Mouse (Mus musculus) MEL (cell line): ENCODE data around the gene Kat6b.

Experiments used
- CHD2 ChIP-seq: IDR thresholded peaks from 2 replicates; pipeline ENCODE4 v1.6.1; 2011; ENCODE audit warnings: low read length, improper control_type of control experiment
- CTCF ChIP-seq, 3 experiments: IDR thresholded peaks in 2 of 3; conservative IDR thresholded peaks in 1 of 3; 2 replicates each; pipeline ENCODE4 v1.5.1; 2011 to 2012; ENCODE audit warnings: low read length in 3 of 3, low read depth in 2 of 3, mild to moderate bottlenecking in 2 of 3, improper control_type of control experiment in 1 of 3, inconsistent platforms in 1 of 3, mixed read lengths in 1 of 3, moderate library complexity in 1 of 3; ENCODE audit not compliant: control insufficient read depth in 1 of 3, insufficient read depth in 1 of 3, poor library complexity in 1 of 3, severe bottlenecking in 1 of 3
- HCFC1 ChIP-seq: IDR thresholded peaks from 2 replicates; pipeline ENCODE4 v1.6.1; 2012; ENCODE audit warnings: low read depth, mild to moderate bottlenecking, inconsistent platforms, low read length, improper control_type of control experiment, moderate library complexity
- KAT2A ChIP-seq: conservative IDR thresholded peaks from 2 replicates; pipeline ENCODE4 v1.6.1; 2012; ENCODE audit warnings: low read depth, low read length, improper control_type of control experiment, inconsistent platforms
- MXI1 ChIP-seq: IDR thresholded peaks from 2 replicates; pipeline ENCODE4 v1.6.1; 2011; ENCODE audit warnings: mild to moderate bottlenecking, low read depth, low read length, improper control_type of control experiment
- NRF1 ChIP-seq: IDR thresholded peaks from 2 replicates; pipeline ENCODE4 v1.6.1; 2014; ENCODE audit warnings: low read depth, mild to moderate bottlenecking, inconsistent platforms, low read length, improper control_type of control experiment, moderate library complexity; ENCODE audit not compliant: poor library complexity, insufficient read depth, severe bottlenecking
- POLR2AphosphoS5 ChIP-seq: IDR thresholded peaks from 2 replicates; pipeline ENCODE4 v1.6.1; 2012; ENCODE audit warnings: low read depth, borderline replicate concordance, mild to moderate bottlenecking, inconsistent platforms, low read length, moderate library complexity, mixed read lengths
- ZNF384 ChIP-seq: IDR thresholded peaks from 2 replicates; pipeline ENCODE4 v1.6.1; 2012; ENCODE audit warnings: low read depth, mild to moderate bottlenecking, inconsistent platforms, low read length, improper control_type of control experiment

- TF ChIP-seq CTCF (IDR thresholded peaks at IDR 0.05 in 2 of 3, conservative IDR thresholded peaks at IDR 0.05 in 1 of 3; ENCODE audit: control insufficient read depth in 1 of 3, insufficient read depth in 1 of 3, low read depth in 2 of 3, low read length in 3 of 3, poor library complexity in 1 of 3, severe bottlenecking in 1 of 3) (no peak), ZNF384 (no peak), NRF1 (no peak), KAT2A (no peak), CHD2 (no peak), POLR2AphosphoS5 (no peak), MXI1 (no peak), HCFC1 (no peak)
These were observed 17.9 kb downstream of the Kat6b start for GRCm38 (mm10) chr14:21499011-21499581.
